Mouse (Mus musculus) spleen, adult 2 months (tissue): ENCODE results near the gene Timm8b.

ENCODE experiments used
- CTCF ChIP-seq: fragments of 200-500 bp; IDR thresholded peaks from 2 replicates; pipeline ENCODE4 v1.5.1; 2011; ENCODE audit warnings: mild to moderate bottlenecking, inconsistent platforms; ENCODE audit not compliant: insufficient read depth, insufficient read length, insufficient replicate concordance; ENCODE audit errors: extremely low read depth
- POLR2A ChIP-seq: fragments of 200-500 bp; IDR thresholded peaks from 2 replicates; pipeline ENCODE4 v1.6.1; 2011; ENCODE audit warnings: low read depth, low read length, inconsistent platforms

GRCm38 (mm10) chr9:50601536-50601935 lies 2.2 kb upstream of the Timm8b start:
- TF ChIP-seq CTCF: no peak
- TF ChIP-seq POLR2A: no peak
